Mouse (Mus musculus): Measurements from ENCODE around the gene Xpo4. TPM values are rescaled to one million over a fixed set of nuclear protein-coding genes. Genes with fewer than 3 reads are reported as not detected.

Gene Xpo4
- polyA plus RNA-seq, 1 experiment from 2014 or later = 11.0 TPM

DNA sequence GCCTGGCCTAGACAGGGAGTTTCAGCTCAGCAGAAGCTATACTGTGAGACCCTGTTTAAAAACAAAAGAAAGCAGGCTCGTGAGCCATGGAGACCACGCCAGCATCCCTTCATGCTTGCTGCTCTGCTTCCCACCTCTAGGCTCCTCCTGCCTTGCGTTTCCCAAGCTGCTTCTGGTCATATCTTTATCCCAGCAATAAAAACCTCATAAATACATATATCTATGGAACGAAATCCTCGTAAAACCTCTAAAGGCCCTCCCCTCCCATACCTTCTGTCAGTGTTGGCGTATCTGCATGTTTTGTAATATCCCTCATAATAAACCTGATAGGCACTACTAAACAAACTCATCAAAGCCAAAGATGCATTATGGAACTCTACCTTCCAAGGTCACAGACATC lies 21.4 kb upstream of the Xpo4 start:
- TF ChIP-seq CTCF (IDR thresholded peaks at IDR 0.05; ENCODE audit: low read depth) = no peak

DNA sequence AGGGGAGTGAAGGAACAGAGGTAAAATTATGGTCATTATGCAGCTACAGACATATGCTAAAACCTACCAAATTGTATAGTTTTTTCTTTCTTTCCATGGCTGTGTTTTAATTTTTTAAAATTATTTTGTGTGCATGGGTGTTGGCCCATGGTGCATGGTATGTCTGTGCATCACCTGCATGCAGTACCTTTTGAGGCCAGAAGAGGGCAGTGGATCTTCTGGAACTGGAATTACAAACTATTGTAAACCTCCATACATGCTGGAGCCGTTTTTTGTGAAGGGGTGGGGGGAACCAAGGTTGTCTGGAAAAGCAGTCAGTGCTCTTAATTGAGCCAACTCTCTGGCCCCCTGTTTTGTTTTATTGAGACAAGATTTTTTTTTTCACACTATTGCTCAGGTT lies 19.3 kb upstream of the Xpo4 start:
- Histone ChIP-seq H3K4me3 (replicated peaks; ENCODE audit: low read depth, low read length) (no peak overlapping the region), H3K36me3 (ENCODE audit: insufficient read depth, low read length) (0 out of 2 replicates have a peak, but pooled peaks cover 5% of the 10 kb centered on the region), H3K27ac (no peak overlapping the region), H3K9ac (ENCODE audit: low read depth, low read length) (no peak overlapping the region), H3K27me3 (ENCODE audit: insufficient read depth, low read length) (no peaks in the 10 kb centered on the region), H3K4me2 (ENCODE audit: low read length) (no peak overlapping the region), H3K9me3 (replicated peaks; ENCODE audit: low read length) (no peaks in the 10 kb centered on the region), H3K4me1 (replicated peaks; ENCODE audit: insufficient read depth, low read length) (no peaks in the 10 kb centered on the region)
- DNase-seq (ENCODE audit: low spot score) (peak; percentile 68), ATAC-seq (replicated peaks; ENCODE audit: low FRiP score, low read depth) (no peak)
- WGBS = 6% methylated on average over 1 of the region's 1 CpGs
- TF ChIP-seq CTCF (IDR thresholded peaks at IDR 0.05; ENCODE audit: low read depth) = peak; percentile 85

More for the DNA sequence above, 21.4 kb upstream of the Xpo4 start:
- H3K27me3 ChIP-seq (ENCODE audit: insufficient read depth, low read length) = no peaks in the 10 kb centered on the region
- WGBS = 71% methylated on average over 6 of the region's 6 CpGs
- no peaks in the 10 kb centered on the region for H3K4me1 ChIP-seq (replicated peaks; ENCODE audit: insufficient read depth, low read length)
- no peak for DNase-seq (ENCODE audit: low spot score)
- no peak for ATAC-seq (replicated peaks; ENCODE audit: low FRiP score, low read depth)
- no peak overlapping the region for H3K4me2 ChIP-seq (ENCODE audit: low read length)
- no peak overlapping the region for H3K4me3 ChIP-seq (replicated peaks; ENCODE audit: low read depth, low read length)
- H3K36me3 ChIP-seq (ENCODE audit: insufficient read depth, low read length) = peaks cover 20% of the 10 kb centered on the region
- no peak overlapping the region for H3K27ac ChIP-seq
- H3K9ac ChIP-seq (ENCODE audit: low read depth, low read length) = no peak overlapping the region
- H3K9me3 ChIP-seq (replicated peaks; ENCODE audit: low read length) = no peaks in the 10 kb centered on the region

DNA sequence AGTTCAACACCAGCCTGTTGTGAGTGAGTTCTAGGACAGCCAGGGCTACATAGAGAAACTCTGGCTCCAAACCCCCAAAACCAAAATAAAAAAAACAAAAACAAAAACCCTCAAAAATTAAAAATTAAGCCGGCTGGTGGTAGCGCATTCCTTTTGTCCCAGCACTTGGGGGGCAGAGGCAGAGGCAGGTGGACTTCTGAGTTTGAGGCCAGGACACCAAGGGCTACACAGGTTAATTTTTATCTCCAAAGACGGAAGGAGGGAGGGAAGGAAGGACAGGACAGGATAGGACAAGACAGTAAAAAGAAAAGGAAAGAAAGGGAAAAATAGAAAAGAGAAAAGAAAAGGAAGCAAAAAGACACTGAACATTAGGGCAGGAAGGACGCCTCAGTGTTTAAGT lies 17.5 kb upstream of the Xpo4 start:
- no peak for DNase-seq (ENCODE audit: low spot score)
- Histone ChIP-seq H3K36me3 (ENCODE audit: insufficient read depth, low read length) (no peaks in the 10 kb centered on the region), H3K27me3 (ENCODE audit: insufficient read depth, low read length) (no peaks in the 10 kb centered on the region), H3K9me3 (replicated peaks; ENCODE audit: low read length) (no peaks in the 10 kb centered on the region), H3K4me1 (replicated peaks; ENCODE audit: insufficient read depth, low read length) (no peaks in the 10 kb centered on the region), H3K4me3 (replicated peaks; ENCODE audit: low read depth, low read length) (no peak overlapping the region), H3K4me2 (ENCODE audit: low read length) (no peak overlapping the region), H3K9ac (ENCODE audit: low read depth, low read length) (no peak overlapping the region), H3K27ac (no peak overlapping the region)
- no peak for TF ChIP-seq CTCF (IDR thresholded peaks at IDR 0.05; ENCODE audit: low read depth)
- no peak for ATAC-seq (replicated peaks; ENCODE audit: low FRiP score, low read depth)
- 84% methylated on average over 4 of the region's 4 CpGs for WGBS

DNA sequence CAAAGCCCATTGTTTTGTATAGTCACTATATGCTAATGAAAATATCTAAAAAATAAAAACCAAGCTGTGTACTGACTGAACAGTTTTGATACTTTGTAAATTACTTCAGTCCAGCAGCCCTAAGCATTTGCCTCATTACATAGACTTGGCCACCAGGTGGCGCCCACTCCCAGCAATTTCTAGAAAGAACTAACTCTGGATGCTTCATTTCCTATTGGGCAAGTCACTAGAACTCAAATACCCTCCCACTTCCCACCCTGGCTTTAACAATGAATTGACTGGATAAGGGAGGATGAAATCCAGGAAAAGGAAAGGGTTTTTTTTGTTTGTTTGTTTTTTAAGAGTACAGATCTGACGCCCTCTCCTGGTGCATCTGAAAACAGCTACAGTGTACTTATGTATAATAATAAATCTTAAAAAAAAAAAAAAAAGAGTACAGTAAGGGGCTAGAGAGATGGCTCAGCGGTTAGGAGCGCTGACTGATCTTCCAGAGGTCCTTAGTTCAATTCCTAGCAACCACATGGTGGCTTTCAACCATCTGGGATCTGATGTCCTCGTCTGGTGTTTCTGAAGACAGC lies 14.8 kb upstream of the Xpo4 start:
- DNase-seq (ENCODE audit: low spot score) = peak; percentile 97
- peak; percentile 98 for TF ChIP-seq CTCF (IDR thresholded peaks at IDR 0.05; ENCODE audit: low read depth)

DNA sequence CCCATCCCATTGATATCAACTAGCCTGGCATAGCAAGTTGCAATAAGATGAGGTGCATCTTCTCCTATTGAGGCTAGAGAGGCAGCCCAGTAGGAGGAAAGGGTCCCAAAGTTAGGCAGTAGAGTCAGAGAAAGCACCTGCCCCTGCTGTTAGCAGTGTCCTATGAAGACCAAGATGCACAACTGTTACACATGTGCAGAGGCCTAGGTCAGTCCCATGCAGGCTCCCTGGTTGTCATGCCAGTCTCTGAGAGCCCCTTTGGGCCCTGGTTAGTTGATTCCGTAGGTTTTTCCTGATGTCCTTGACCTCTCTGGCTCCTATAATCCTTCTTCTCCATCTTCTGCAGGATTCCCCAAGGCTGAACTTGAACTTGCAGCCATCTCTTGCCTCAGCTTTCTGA lies 14.3 kb upstream of the Xpo4 start:
- TF ChIP-seq CTCF (IDR thresholded peaks at IDR 0.05; ENCODE audit: low read depth) = no peak
- DNase-seq (ENCODE audit: low spot score) (no peak), ATAC-seq (replicated peaks; ENCODE audit: low FRiP score, low read depth) (no peak)
- H3K4me2 ChIP-seq (ENCODE audit: low read length) = no peak overlapping the region
- no peaks in the 10 kb centered on the region for H3K4me1 ChIP-seq (replicated peaks; ENCODE audit: insufficient read depth, low read length)
- no peaks in the 10 kb centered on the region for H3K27me3 ChIP-seq (ENCODE audit: insufficient read depth, low read length)
- no peak overlapping the region for H3K27ac ChIP-seq
- no peaks in the 10 kb centered on the region for H3K36me3 ChIP-seq (ENCODE audit: insufficient read depth, low read length)
- WGBS = 36% methylated on average over 1 of the region's 1 CpGs
- no peak overlapping the region for H3K4me3 ChIP-seq (replicated peaks; ENCODE audit: low read depth, low read length)
- H3K9ac ChIP-seq (ENCODE audit: low read depth, low read length) = no peak overlapping the region
- no peaks in the 10 kb centered on the region for H3K9me3 ChIP-seq (replicated peaks; ENCODE audit: low read length)

More for the DNA sequence above, 14.8 kb upstream of the Xpo4 start:
- no peaks in the 10 kb centered on the region for H3K9me3 ChIP-seq (replicated peaks; ENCODE audit: low read length)
- 31% methylated on average over 5 of the region's 5 CpGs for WGBS
- H3K27me3 ChIP-seq (ENCODE audit: insufficient read depth, low read length) = no peaks in the 10 kb centered on the region
- H3K4me2 ChIP-seq (ENCODE audit: low read length) = no peak overlapping the region
- H3K4me1 ChIP-seq (replicated peaks; ENCODE audit: insufficient read depth, low read length) = no peaks in the 10 kb centered on the region
- no peak overlapping the region for H3K9ac ChIP-seq (ENCODE audit: low read depth, low read length)
- ATAC-seq (replicated peaks; ENCODE audit: low FRiP score, low read depth) = peak; percentile 63
- H3K4me3 ChIP-seq (replicated peaks; ENCODE audit: low read depth, low read length) = no peak overlapping the region
- H3K36me3 ChIP-seq (ENCODE audit: insufficient read depth, low read length) = no peaks in the 10 kb centered on the region
- no peak overlapping the region for H3K27ac ChIP-seq

DNA sequence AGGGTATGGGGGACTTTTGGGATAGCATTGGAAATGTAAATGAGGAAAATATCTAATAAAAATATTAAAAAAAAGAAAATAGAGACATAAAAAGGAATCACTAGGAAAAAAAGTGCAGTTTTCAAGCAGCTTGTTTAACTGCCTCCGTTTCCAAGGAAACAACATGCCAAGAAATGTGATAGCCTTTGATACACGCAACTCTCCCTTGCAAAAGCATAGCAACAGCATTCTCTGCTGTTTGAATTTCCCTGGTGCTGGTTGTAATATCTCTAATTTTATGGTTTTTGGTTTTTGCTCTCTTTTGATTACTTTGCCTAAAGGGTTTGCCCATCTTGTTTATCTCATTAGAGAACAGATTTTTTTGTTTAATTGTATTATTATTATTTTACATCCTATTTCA lies 10.3 kb upstream of the Xpo4 start:
- H3K27ac ChIP-seq = no peak overlapping the region
- DNase-seq (ENCODE audit: low spot score) = peak; percentile 32

DNA sequence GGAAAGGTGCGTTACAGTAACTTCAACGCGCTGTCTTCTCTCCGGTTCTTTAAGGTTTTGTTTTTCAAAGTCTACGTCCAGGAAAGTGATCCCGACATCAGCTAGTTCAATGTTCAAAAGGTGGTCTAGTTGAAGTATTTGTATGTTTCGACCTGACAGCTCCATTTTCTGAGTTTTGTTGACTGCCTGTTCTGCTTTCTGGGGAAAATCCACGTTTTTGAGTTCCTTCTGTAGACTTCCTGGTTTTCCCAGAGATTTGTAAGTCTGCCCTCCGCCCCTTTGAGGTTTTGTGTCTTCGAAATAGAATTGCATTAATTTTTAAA lies 359 bp upstream of the Xpo4 start:
- Histone ChIP-seq H3K27ac (peak overlapping the region; percentile 91; the same call in 1 of the 2 replicates), H3K4me3 (replicated peaks; ENCODE audit: low read depth, low read length) (peak overlapping the region; percentile 81), H3K4me2 (ENCODE audit: low read length) (peak overlapping the region; percentile 62), H3K36me3 (ENCODE audit: insufficient read depth, low read length) (no peaks in the 10 kb centered on the region; the same call in 1 of the 2 replicates), H3K9ac (ENCODE audit: low read depth, low read length) (peak overlapping the region; percentile 84), H3K27me3 (ENCODE audit: insufficient read depth, low read length) (no peaks in the 10 kb centered on the region), H3K9me3 (replicated peaks; ENCODE audit: low read length) (no peaks in the 10 kb centered on the region), H3K4me1 (replicated peaks; ENCODE audit: insufficient read depth, low read length) (0 out of 2 replicates have a peak, but pooled peaks cover 9% of the 10 kb centered on the region)
- ATAC-seq (replicated peaks; ENCODE audit: low FRiP score, low read depth) = no peak
- DNase-seq (ENCODE audit: low spot score) = no peak
- TF ChIP-seq CTCF (IDR thresholded peaks at IDR 0.05; ENCODE audit: low read depth) = no peak
- 8% methylated on average over 10 of the region's 10 CpGs for WGBS

More for the DNA sequence above, 10.3 kb upstream of the Xpo4 start:
- no peaks in the 10 kb centered on the region for H3K4me1 ChIP-seq (replicated peaks; ENCODE audit: insufficient read depth, low read length)
- TF ChIP-seq CTCF (IDR thresholded peaks at IDR 0.05; ENCODE audit: low read depth) = no peak
- H3K36me3 ChIP-seq (ENCODE audit: insufficient read depth, low read length) = no peaks in the 10 kb centered on the region
- no peak for ATAC-seq (replicated peaks; ENCODE audit: low FRiP score, low read depth)
- H3K9ac ChIP-seq (ENCODE audit: low read depth, low read length) = no peak overlapping the region
- H3K4me2 ChIP-seq (ENCODE audit: low read length) = no peak overlapping the region
- no peaks in the 10 kb centered on the region for H3K9me3 ChIP-seq (replicated peaks; ENCODE audit: low read length)
- no peaks in the 10 kb centered on the region for H3K27me3 ChIP-seq (ENCODE audit: insufficient read depth, low read length)
- 34% methylated on average over 2 of the region's 2 CpGs for WGBS
- H3K4me3 ChIP-seq (replicated peaks; ENCODE audit: low read depth, low read length) = no peak overlapping the region

Data from kidney, postnatal 0 days (tissue).